Mouse (Mus musculus) common myeloid progenitor, adult 5-6 weeks (primary cell): Measurements from ENCODE around the gene Tfap2a. TPM values are rescaled to one million over a fixed set of nuclear protein-coding genes. Genes with fewer than 3 reads are reported as not detected.

Experiments used
- ATAC-seq: replicated peaks from 2 replicates; pipeline ENCODE4 v1.8.0; 2016; ENCODE audit warnings: low read depth, mild to moderate bottlenecking, moderate TSS enrichment, inconsistent platforms; ENCODE audit not compliant: poor library complexity, severe bottlenecking
- total RNA-seq: library from RNA; stranded (forward); fragments of 200-1000, 187-1606 nt; gene quantifications from 2 replicates; pipeline ENCODE4 v1.2.3, GENCODE M21; 2017

Tfap2a gene
- total RNA-seq, 1 experiment from 2014 or later, result 0.23 TPM

GRCm38 (mm10) chr13:40685790-40686189, 52.4 kb downstream of the Tfap2a start:
- ATAC-seq, result no peak

DNA sequence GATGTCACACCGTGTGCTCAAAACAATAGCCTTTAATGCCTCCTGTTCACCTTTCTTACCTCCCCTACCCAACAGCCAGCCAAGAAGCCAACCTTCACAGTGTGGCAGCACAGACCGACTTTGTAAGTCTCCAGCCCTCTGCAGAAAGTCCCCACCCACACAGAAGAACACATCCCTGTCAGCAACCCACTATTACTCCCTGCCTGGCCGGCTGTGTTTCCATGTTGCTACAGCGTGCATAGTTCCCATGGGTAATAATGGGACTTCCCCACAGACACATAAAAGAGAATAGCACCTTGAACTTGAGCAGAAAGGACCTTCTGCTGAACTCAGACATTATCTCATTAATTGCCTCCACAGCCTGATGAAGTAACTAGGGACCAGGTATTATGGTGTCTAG, 61.4 kb downstream of the Tfap2a start:
- no peak for ATAC-seq

Other genes starting within 250 kb of the Tfap2a start
- 42.3 and 55.9 TPM in 2 replicates for gene Gcnt2, start 121.4 kb upstream of the Tfap2a start, total RNA-seq